ENCODE assay signal across 8 mouse cellular contexts in genomic region chr8:87847796-87848195, GRCm38 (mm10).
DNase-seq lines count a peak whose midpoint lies in the region; ATAC-seq and TF ChIP-seq lines count a peak whose summit lies in the region.
"Had no signal": no experiment of that assay in that cellular context is flagged by ENCODE, and none has a peak within 500 bp of the region (broad histone marks: within the 10 kb centered on the region; RNA-seq: fewer than 3 reads in every experiment).

No protein-coding gene starts in this region.

- no peak for DNase-seq in lung, adult 2 months
- peak; percentile 84 for DNase-seq in cerebellum, adult 9-11 months
- peak; percentile 40 for DNase-seq in gastrocnemius, postnatal 25 days
- peak; percentile 22 to 57 for DNase-seq in layer of hippocampus, postnatal 14 days (ENCODE audit: low spot score in 2 of 2)
- DNase-seq in ovary, postnatal 10 days (ENCODE audit: low spot score): no peak
- no peak for DNase-seq in right cerebral cortex, postnatal 4 days

- H3K36me3 ChIP-seq in lung, embryonic 16.5 days (ENCODE audit: control insufficient read depth, insufficient read depth, low read length): no peaks in the 10 kb centered on the region

- no peak overlapping the region for H3K27ac ChIP-seq in lung, embryonic 16.5 days (ENCODE audit: low read length)

- no peak for TF ChIP-seq POLR2A in lung, adult 2 months (IDR thresholded peaks at IDR 0.05; ENCODE audit: borderline replicate concordance, extremely low read depth, low read depth, low read length)

- peak; percentile 36; the same call in 1 of the 2 replicates for ATAC-seq in lung, embryonic 16.5 days (ENCODE audit: low read depth)
- ATAC-seq: Patski had no signal

- TF ChIP-seq CTCF in lung, adult 2 months (IDR thresholded peaks at IDR 0.05; ENCODE audit: insufficient read depth, low read length): no peak

- 55% methylated on average over 6 of the region's 6 CpGs for WGBS in lung, embryonic 16.5 days
- 62% methylated on average over 6 of the region's 6 CpGs for WGBS in lung, adult 2 months

- H3K27me3 ChIP-seq in lung, embryonic 16.5 days (ENCODE audit: control insufficient read depth, insufficient read depth, low read depth, low read length): no peaks in the 10 kb centered on the region

- no peaks in the 10 kb centered on the region for H3K9me3 ChIP-seq in lung, embryonic 16.5 days (ENCODE audit: control insufficient read depth, low read length)

- no peak overlapping the region for H3K4me2 ChIP-seq in lung, embryonic 16.5 days (ENCODE audit: low read depth, low read length)

- no peak overlapping the region for H3K9ac ChIP-seq in lung, embryonic 16.5 days (ENCODE audit: low read length)

- H3K4me1 ChIP-seq in lung, embryonic 16.5 days (replicated peaks; ENCODE audit: control insufficient read depth, insufficient read depth, low read length): no peaks in the 10 kb centered on the region; the same call in 1 of the 2 replicates
- no peaks in the 10 kb centered on the region for H3K4me1 ChIP-seq in lung, adult 2 months (ENCODE audit: control insufficient read depth, insufficient read depth, low read length)

- H3K4me3 ChIP-seq in lung, embryonic 16.5 days (ENCODE audit: low read length): no peak overlapping the region
- H3K4me3 ChIP-seq in lung, adult 2 months (replicated peaks; ENCODE audit: extremely low read depth, low read depth, low read length): no peak overlapping the region

Comparison
In these comparisons a context has a peak if more than half of its experiments do, and no peak if none do; other contexts are left out.
1. DNase-seq: peak in cerebellum, adult 9-11 months (single experiment), gastrocnemius, postnatal 25 days (single experiment) and layer of hippocampus, postnatal 14 days (2 of 2); none in lung, adult 2 months (single experiment), ovary, postnatal 10 days (single experiment) and right cerebral cortex, postnatal 4 days (single experiment).